Mouse (Mus musculus): ENCODE measurements around the gene H2-Aa. TPM values are rescaled to one million over a fixed set of nuclear protein-coding genes. Genes with fewer than 3 reads are reported as not detected.
A peak's percentile ranks its signal among the peaks of the same experiment; 100 is the strongest.

Gene H2-Aa
- polyA plus RNA-seq, 1 experiment from 2014 or later = 2.8 TPM

- H3K27ac ChIP-seq (replicated peaks) = no peak overlapping the region
- no peaks in the 10 kb centered on the region for H3K9me3 ChIP-seq (replicated peaks)
- H3K4me3 ChIP-seq (replicated peaks) = no peak overlapping the region
- no peaks in the 10 kb centered on the region for H3K36me3 ChIP-seq (replicated peaks)
- WGBS (ENCODE audit: insufficient replicate concordance) = 54% methylated on average over 6 of the region's 6 CpGs
- H3K4me1 ChIP-seq (replicated peaks) = 0 out of 2 replicates have a peak, but pooled peaks cover 3% of the 10 kb centered on the region
- H3K27me3 ChIP-seq = peaks cover 7% of the 10 kb centered on the region; the same call in 1 of the 2 replicates
- ATAC-seq (ENCODE audit: insufficient read depth) = no peak
- H3K4me2 ChIP-seq = no peak overlapping the region
- H3K9ac ChIP-seq = no peak overlapping the region
Measured at GRCm38 (mm10) chr17:34240916-34241315, 46.7 kb downstream of the H2-Aa start.

GRCm38 (mm10) chr17:34240366-34240765 is 47.3 kb downstream of the H2-Aa start:
- H3K27me3 ChIP-seq = peaks cover 7% of the 10 kb centered on the region; the same call in 1 of the 2 replicates
- H3K9me3 ChIP-seq (replicated peaks) = no peaks in the 10 kb centered on the region
- 0 out of 2 replicates have a peak, but pooled peaks cover 3% of the 10 kb centered on the region for H3K4me1 ChIP-seq (replicated peaks)
- no peak overlapping the region for H3K4me3 ChIP-seq (replicated peaks)
- H3K9ac ChIP-seq = no peak overlapping the region
- WGBS (ENCODE audit: insufficient replicate concordance) = 30% methylated on average over 3 of the region's 3 CpGs
- no peak for ATAC-seq (ENCODE audit: insufficient read depth)
- H3K27ac ChIP-seq (replicated peaks) = no peak overlapping the region
- H3K4me2 ChIP-seq = no peak overlapping the region
- no peaks in the 10 kb centered on the region for H3K36me3 ChIP-seq (replicated peaks)

GRCm38 (mm10) chr17:34239601-34240041 is 48.0 kb downstream of the H2-Aa start:
- Histone ChIP-seq H3K9ac (no peak overlapping the region), H3K4me2 (peak overlapping the region; percentile 39), H3K4me3 (replicated peaks) (no peak overlapping the region), H3K9me3 (replicated peaks) (no peaks in the 10 kb centered on the region), H3K4me1 (replicated peaks) (0 out of 2 replicates have a peak, but pooled peaks cover 3% of the 10 kb centered on the region), H3K27me3 (peaks cover 7% of the 10 kb centered on the region; the same call in 1 of the 2 replicates), H3K36me3 (replicated peaks) (no peaks in the 10 kb centered on the region), H3K27ac (replicated peaks) (peak overlapping the region; percentile 48)
- WGBS (ENCODE audit: insufficient replicate concordance) = 7% methylated on average over 10 of the region's 10 CpGs
- ATAC-seq (ENCODE audit: insufficient read depth) = no peak

GRCm38 (mm10) chr17:34238706-34239105 is 48.9 kb downstream of the H2-Aa start, which contains the start of gene H2-Ob:
Gene H2-Ob, plus strand, starts transcription at chr17:34238903.
- ATAC-seq (ENCODE audit: insufficient read depth) = no peak
- Histone ChIP-seq H3K9ac (no peak within 1 kb of the TSS), H3K4me1 (replicated peaks) (0 out of 2 replicates have a peak, but pooled peaks cover 3% of the 10 kb centered on the region), H3K27ac (replicated peaks) (peak within 1 kb of the TSS; percentile 48), H3K4me3 (replicated peaks) (no peak within 1 kb of the TSS), H3K9me3 (replicated peaks) (no peaks in the 10 kb centered on the region), H3K27me3 (peaks cover 3% of the 10 kb centered on the region; the same call in 1 of the 2 replicates), H3K36me3 (replicated peaks) (no peaks in the 10 kb centered on the region), H3K4me2 (peak within 1 kb of the TSS; percentile 39)
- 37% methylated on average over 3 of the region's 3 CpGs for WGBS (ENCODE audit: insufficient replicate concordance)

GRCm38 (mm10) chr17:34237741-34238140 is 49.9 kb downstream of the H2-Aa start:
- Histone ChIP-seq H3K9ac (no peak overlapping the region), H3K4me3 (replicated peaks) (no peak overlapping the region), H3K27me3 (peaks cover 3% of the 10 kb centered on the region; the same call in 1 of the 2 replicates), H3K36me3 (replicated peaks) (no peaks in the 10 kb centered on the region), H3K27ac (replicated peaks) (no peak overlapping the region), H3K4me1 (replicated peaks) (0 out of 2 replicates have a peak, but pooled peaks cover 3% of the 10 kb centered on the region), H3K9me3 (replicated peaks) (no peaks in the 10 kb centered on the region), H3K4me2 (no peak overlapping the region)
- 52% methylated on average over 3 of the region's 3 CpGs for WGBS (ENCODE audit: insufficient replicate concordance)
- ATAC-seq (ENCODE audit: insufficient read depth) = no peak

- Histone ChIP-seq H3K4me3 (replicated peaks) (no peak overlapping the region), H3K4me2 (no peak overlapping the region), H3K36me3 (replicated peaks) (no peaks in the 10 kb centered on the region), H3K4me1 (replicated peaks) (0 out of 2 replicates have a peak, but pooled peaks cover 3% of the 10 kb centered on the region), H3K9me3 (replicated peaks) (no peaks in the 10 kb centered on the region), H3K27me3 (peaks cover 3% of the 10 kb centered on the region; the same call in 1 of the 2 replicates), H3K27ac (replicated peaks) (no peak overlapping the region), H3K9ac (no peak overlapping the region)
- ATAC-seq (ENCODE audit: insufficient read depth) = no peak
- 62% methylated on average over 5 of the region's 5 CpGs for WGBS (ENCODE audit: insufficient replicate concordance)
Measured at GRCm38 (mm10) chr17:34236691-34237090, 50.9 kb downstream of the H2-Aa start.

DNA sequence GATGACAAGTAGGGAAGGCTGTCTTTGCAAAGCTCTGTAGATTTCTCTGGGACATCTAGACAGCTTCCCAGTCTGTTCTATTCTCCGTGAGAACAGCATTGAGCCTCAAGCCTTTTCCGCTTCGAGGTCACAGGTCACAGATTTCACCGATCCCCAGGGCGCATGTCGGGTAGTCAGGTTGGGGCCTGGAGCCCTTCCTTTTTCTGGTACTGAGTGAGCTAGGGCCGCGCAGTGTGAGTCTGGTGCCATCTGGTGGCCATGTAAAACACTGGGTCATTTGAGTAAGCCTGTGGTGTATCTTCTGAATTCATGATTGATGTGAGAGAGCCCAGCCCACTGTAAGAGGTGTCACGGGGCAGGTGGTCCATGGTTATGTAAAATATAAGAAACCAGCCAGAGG is 52.7 kb downstream of the H2-Aa start:
- Histone ChIP-seq H3K27ac (replicated peaks) (no peak overlapping the region), H3K4me3 (replicated peaks) (no peak overlapping the region), H3K36me3 (replicated peaks) (no peaks in the 10 kb centered on the region), H3K9me3 (replicated peaks) (no peaks in the 10 kb centered on the region), H3K4me1 (replicated peaks) (0 out of 2 replicates have a peak, but pooled peaks cover 3% of the 10 kb centered on the region), H3K9ac (no peak overlapping the region), H3K4me2 (no peak overlapping the region), H3K27me3 (peaks cover 3% of the 10 kb centered on the region; the same call in 1 of the 2 replicates)
- WGBS (ENCODE audit: insufficient replicate concordance) = 14% methylated on average over 9 of the region's 9 CpGs
- 0 out of 2 replicates have a peak, but pooled peaks have one; percentile 25 for ATAC-seq (ENCODE audit: insufficient read depth)

Other genes with a start within 250 kb of the H2-Aa start
- 0.59 and 0.79 TPM in 2 replicates for gene Col11a2, start 248.4 kb downstream of the H2-Aa start, polyA plus RNA-seq (2015; fragmentation: Nextera tagmentation; extraction: Ambion mirVana)
- gene H2-Oa, start 195.5 kb downstream of the H2-Aa start, polyA plus RNA-seq (2015; fragmentation: Nextera tagmentation; extraction: Ambion mirVana) = 0.17 and 0.40 TPM in 2 replicates
- gene H2-DMa, start 168.3 kb downstream of the H2-Aa start, polyA plus RNA-seq (2015; fragmentation: Nextera tagmentation; extraction: Ambion mirVana) = 6.4 TPM in 2 replicates
- gene Brd2, start 165.2 kb downstream of the H2-Aa start, polyA plus RNA-seq (2015; fragmentation: Nextera tagmentation; extraction: Ambion mirVana) = 37.8 and 40.1 TPM in 2 replicates
- 0.54 and 1.0 TPM in 2 replicates for gene H2-DMb2, start 144.5 kb downstream of the H2-Aa start, polyA plus RNA-seq (2015; fragmentation: Nextera tagmentation; extraction: Ambion mirVana)
- 1.6 and 1.7 TPM in 2 replicates for gene H2-DMb1, start 134.8 kb downstream of the H2-Aa start, polyA plus RNA-seq (2015; fragmentation: Nextera tagmentation; extraction: Ambion mirVana)
- gene Tap1, start 100.3 kb downstream of the H2-Aa start, polyA plus RNA-seq (2015; fragmentation: Nextera tagmentation; extraction: Ambion mirVana) = 4.2 and 4.8 TPM in 2 replicates
- 10.6 and 11.2 TPM in 2 replicates for gene Psmb9, start 100.1 kb downstream of the H2-Aa start, polyA plus RNA-seq (2015; fragmentation: Nextera tagmentation; extraction: Ambion mirVana)
- gene Psmb8, start 90.1 kb downstream of the H2-Aa start, polyA plus RNA-seq (2015; fragmentation: Nextera tagmentation; extraction: Ambion mirVana) = 21.9 and 22.8 TPM in 2 replicates
- 7.2 and 7.4 TPM in 2 replicates for gene Tap2, start 84.3 kb downstream of the H2-Aa start, polyA plus RNA-seq (2015; fragmentation: Nextera tagmentation; extraction: Ambion mirVana)
- 0.31 and 0.51 TPM in 2 replicates for gene H2-Ob, start 48.9 kb downstream of the H2-Aa start, polyA plus RNA-seq (2015; fragmentation: Nextera tagmentation; extraction: Ambion mirVana)
- gene H2-Ab1, start 30.1 kb downstream of the H2-Aa start, polyA plus RNA-seq (2015; fragmentation: Nextera tagmentation; extraction: Ambion mirVana) = 6.6 and 9.3 TPM in 2 replicates
- 1.7 and 1.8 TPM in 2 replicates for gene H2-Eb1, start 18.0 kb upstream of the H2-Aa start, polyA plus RNA-seq (2015; fragmentation: Nextera tagmentation; extraction: Ambion mirVana)
- not detected in 2 replicates for gene H2-Eb2, start 37.8 kb upstream of the H2-Aa start, polyA plus RNA-seq (2015; fragmentation: Nextera tagmentation; extraction: Ambion mirVana)
- 0.03 TPM in 1 of 2 replicates, not detected in the other for gene Btnl2, start 67.0 kb upstream of the H2-Aa start, polyA plus RNA-seq (2015; fragmentation: Nextera tagmentation; extraction: Ambion mirVana)
- gene Btnl1, start 89.3 kb upstream of the H2-Aa start, polyA plus RNA-seq (2015; fragmentation: Nextera tagmentation; extraction: Ambion mirVana) = 0.05 TPM in 1 of 2 replicates, not detected in the other
- not detected in 2 replicates for gene BC051142, start 111.0 kb upstream of the H2-Aa start, polyA plus RNA-seq (2015; fragmentation: Nextera tagmentation; extraction: Ambion mirVana)
- not detected in 2 replicates for gene Btnl4, start 189.5 kb upstream of the H2-Aa start, polyA plus RNA-seq (2015; fragmentation: Nextera tagmentation; extraction: Ambion mirVana)
- gene Btnl6, start 229.5 kb upstream of the H2-Aa start, polyA plus RNA-seq (2015; fragmentation: Nextera tagmentation; extraction: Ambion mirVana) = not detected in 2 replicates